Mouse (Mus musculus) adrenal gland (tissue): ENCODE measurements at regions not wholly inside any gene's neighbourhood (a gene's known extent, or its start where the extent isn't known, plus 50 kb on each side); places are given as distances from the start of the nearest gene placed in this dataset.

Experiments
- intact Hi-C: fragments of 180-260 bp; cut with DNase I; formaldehyde crosslinking; loops from one replicate; pipeline ENCODE4 v1.15.1; 2025

GRCm38 (mm10) chr17:48786501-48786900, 145.7 kb upstream of the Lrfn2 start:
- intact Hi-C loops = no loop called here

GRCm38 (mm10) chr17:48789846-48790245, 142.3 kb upstream of the Lrfn2 start:
- intact Hi-C loops = no loop called here

- intact Hi-C loops = no loop called here
Observed at GRCm38 (mm10) chr17:48790526-48790925, 141.7 kb upstream of the Lrfn2 start.

GRCm38 (mm10) chr17:48792954-48793353, 139.2 kb upstream of the Lrfn2 start:
- intact Hi-C loops = no loop called here

- intact Hi-C loops = no loop called here
Observed at GRCm38 (mm10) chr17:48795773-48796172, 136.4 kb upstream of the Lrfn2 start.

- intact Hi-C loops = no loop called here
Observed at GRCm38 (mm10) chr17:48798196-48798595, 134.0 kb upstream of the Lrfn2 start.

- intact Hi-C loops = no loop called here
Observed at GRCm38 (mm10) chr17:48802673-48803072, 129.5 kb upstream of the Lrfn2 start.

GRCm38 (mm10) chr17:48807905-48808304, 124.3 kb upstream of the Lrfn2 start:
- intact Hi-C loops = no loop called here

GRCm38 (mm10) chr17:48814753-48815504, 117.2 kb upstream of the Lrfn2 start:
- intact Hi-C loops = no loop called here

GRCm38 (mm10) chr17:48816588-48817324, 115.4 kb upstream of the Lrfn2 start:
- intact Hi-C loops = no loop called here

GRCm38 (mm10) chr17:48817551-48817950, 114.6 kb upstream of the Lrfn2 start:
- intact Hi-C loops = no loop called here

GRCm38 (mm10) chr17:48819703-48820102, 112.5 kb upstream of the Lrfn2 start:
- intact Hi-C loops = no loop called here

- intact Hi-C loops = no loop called here
Observed at GRCm38 (mm10) chr17:48822101-48822876, 109.9 kb upstream of the Lrfn2 start.

- intact Hi-C loops = no loop called here
Observed at GRCm38 (mm10) chr17:48823921-48824320, 108.3 kb upstream of the Lrfn2 start.

GRCm38 (mm10) chr17:48825212-48825913, 106.8 kb upstream of the Lrfn2 start:
- intact Hi-C loops = no loop called here

- intact Hi-C loops = no loop called here
Observed at GRCm38 (mm10) chr17:48838297-48838979, 93.7 kb upstream of the Lrfn2 start.

GRCm38 (mm10) chr17:48847890-48848289, 84.3 kb upstream of the Lrfn2 start:
- intact Hi-C loops = no loop called here

- intact Hi-C loops = no loop called here
Observed at GRCm38 (mm10) chr17:48850910-48851309, 81.3 kb upstream of the Lrfn2 start.

- intact Hi-C loops = no loop called here
Observed at GRCm38 (mm10) chr17:48858891-48859290, 73.3 kb upstream of the Lrfn2 start.

GRCm38 (mm10) chr17:48870443-48870842, 61.7 kb upstream of the Lrfn2 start:
- intact Hi-C loops = no loop called here

- intact Hi-C loops = no loop called here
Observed at GRCm38 (mm10) chr17:48877505-48877904, 54.7 kb upstream of the Lrfn2 start.
